Mouse (Mus musculus) ES-Bruce4 (cell line): ENCODE measurements around the gene Tnfsf13.
A peak's percentile ranks its signal among the peaks of the same experiment; 100 is the strongest.

Experiments
- CTCF ChIP-seq: IDR thresholded peaks from one replicate; pipeline ENCODE4 v1.8.1; 2011; ENCODE audit warnings: low read depth, low read length
- EP300 ChIP-seq: IDR thresholded peaks from 2 replicates; pipeline ENCODE4 v1.6.1; 2011; ENCODE audit warnings: low read depth, low read length; ENCODE audit not compliant: insufficient read depth
- POLR2A ChIP-seq: IDR thresholded peaks from one replicate; pipeline ENCODE4 v1.8.1; 2011; ENCODE audit warnings: low read length; ENCODE audit not compliant: insufficient read depth

- TF ChIP-seq POLR2A (no peak), EP300 (peak; percentile 96), CTCF (no peak)
Observed at GRCm38 (mm10) chr11:69703814-69704612, 18.4 kb upstream of the Tnfsf13 start.
